9 mouse cellular contexts compared by ENCODE assay signal in the genomic region with DNA sequence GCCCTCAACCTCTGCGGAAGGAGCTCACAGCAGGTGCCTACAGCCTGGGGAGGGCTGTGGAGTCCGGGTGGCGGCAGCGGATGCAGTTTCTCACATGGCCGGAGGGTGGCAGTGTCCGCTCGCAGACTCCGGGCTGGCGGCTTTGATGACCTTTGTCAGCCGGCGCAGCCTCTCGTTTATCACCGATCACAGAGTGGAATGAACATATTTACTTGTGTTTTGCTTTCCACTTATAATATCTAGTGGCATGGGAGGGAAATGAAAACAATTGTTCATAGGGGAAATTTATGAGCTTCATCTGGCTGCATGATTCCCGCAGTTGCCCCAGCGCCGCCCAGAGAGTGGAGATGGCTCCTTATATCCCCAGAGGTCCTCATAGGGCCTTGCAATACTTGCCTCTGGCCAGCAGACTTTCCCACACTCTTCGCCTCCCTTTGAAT.
DNase-seq lines count a peak whose midpoint lies in the region; ATAC-seq and TF ChIP-seq lines count a peak whose summit lies in the region.
"Had no signal": no experiment of that assay in that cellular context is flagged by ENCODE, and none has a peak within 500 bp of the region (broad histone marks: within the 10 kb centered on the region; RNA-seq: fewer than 3 reads in every experiment).

No protein-coding gene starts in this region.

- 7% methylated on average over 17 of the region's 17 CpGs for WGBS in intestine, postnatal 0 days
- WGBS in limb, embryonic 12.5 days: 4% methylated on average over 17 of the region's 17 CpGs
- WGBS in midbrain, embryonic 14.5 days: 2% methylated on average over 17 of the region's 17 CpGs

- no peak overlapping the region for H3K27ac ChIP-seq in intestine, postnatal 0 days (ENCODE audit: low read depth, low read length)
- H3K27ac ChIP-seq in limb, embryonic 12.5 days: no peak overlapping the region
- no peak overlapping the region for H3K27ac ChIP-seq in midbrain, embryonic 14.5 days (replicated peaks; ENCODE audit: low read depth, low read length)

- peak overlapping the region; percentile 47 for H3K4me2 ChIP-seq in intestine, postnatal 0 days (replicated peaks; ENCODE audit: low read depth)
- peak overlapping the region; percentile 39 for H3K4me2 ChIP-seq in limb, embryonic 12.5 days
- peak overlapping the region; percentile 44 for H3K4me2 ChIP-seq in midbrain, embryonic 14.5 days (ENCODE audit: low read length)

- no peaks in the 10 kb centered on the region for H3K9me3 ChIP-seq in intestine, postnatal 0 days (ENCODE audit: control insufficient read depth)
- peaks cover 3% of the 10 kb centered on the region; the same call in 1 of the 2 replicates for H3K9me3 ChIP-seq in limb, embryonic 12.5 days
- no peaks in the 10 kb centered on the region for H3K9me3 ChIP-seq in midbrain, embryonic 14.5 days (ENCODE audit: control insufficient read depth, low read length)

- no peaks in the 10 kb centered on the region for H3K4me1 ChIP-seq in intestine, postnatal 0 days (replicated peaks; ENCODE audit: control insufficient read depth, insufficient read depth, low read length)
- peaks cover 17% of the 10 kb centered on the region for H3K4me1 ChIP-seq in limb, embryonic 12.5 days (replicated peaks)
- no peaks in the 10 kb centered on the region for H3K4me1 ChIP-seq in midbrain, embryonic 14.5 days (ENCODE audit: control insufficient read depth, insufficient read depth, low read length)

- H3K9ac ChIP-seq in intestine, postnatal 0 days (ENCODE audit: low read depth, low read length): no peak overlapping the region
- no peak overlapping the region for H3K9ac ChIP-seq in limb, embryonic 12.5 days (replicated peaks)
- no peak overlapping the region for H3K9ac ChIP-seq in midbrain, embryonic 14.5 days (replicated peaks; ENCODE audit: low read length)

- no peaks in the 10 kb centered on the region for H3K36me3 ChIP-seq in intestine, postnatal 0 days (ENCODE audit: control insufficient read depth, insufficient read depth)
- H3K36me3 ChIP-seq in limb, embryonic 12.5 days: no peaks in the 10 kb centered on the region
- no peaks in the 10 kb centered on the region for H3K36me3 ChIP-seq in midbrain, embryonic 14.5 days (ENCODE audit: control insufficient read depth, insufficient read depth, low read length)
- H3K36me3 ChIP-seq: G1E had no signal

- TF ChIP-seq CTCF in intestine, postnatal 0 days (IDR thresholded peaks at IDR 0.05; ENCODE audit: low read depth): peak; percentile 96

- H3K4me3 ChIP-seq in intestine, postnatal 0 days (ENCODE audit: low read depth, low read length): no peak overlapping the region
- H3K4me3 ChIP-seq in limb, embryonic 12.5 days (replicated peaks): no peak overlapping the region
- H3K4me3 ChIP-seq in midbrain, embryonic 14.5 days (replicated peaks; ENCODE audit: low read depth, low read length): no peak overlapping the region

- H3K27me3 ChIP-seq in intestine, postnatal 0 days (replicated peaks; ENCODE audit: control insufficient read depth, insufficient read depth, low read length): no peaks in the 10 kb centered on the region
- H3K27me3 ChIP-seq in limb, embryonic 12.5 days: peaks cover 24% of the 10 kb centered on the region
- peaks cover 6% of the 10 kb centered on the region; the same call in 1 of the 2 replicates for H3K27me3 ChIP-seq in midbrain, embryonic 14.5 days (ENCODE audit: control insufficient read depth, insufficient read depth, low read length)

- no peak for ATAC-seq in intestine, postnatal 0 days
- no peak for ATAC-seq in limb, embryonic 12.5 days (ENCODE audit: insufficient number of reproducible peaks, insufficient read depth, low FRiP score, low TSS enrichment, low read depth)
- ATAC-seq in midbrain, embryonic 14.5 days (ENCODE audit: low FRiP score, low TSS enrichment): peak; percentile 43; the same call in 1 of the 2 replicates

- peak; percentile 41 to 66 for DNase-seq in spleen, postnatal 10 days (ENCODE audit: low spot score in 2 of 2)
- no peak for DNase-seq in spleen, postnatal 36 days (ENCODE audit: low spot score in 2 of 2)
- DNase-seq in embryo, embryonic 11 days: peak; percentile 84
- DNase-seq in heart, adult 11 months: peak; percentile 88
- peak; percentile 86 for DNase-seq in midbrain, embryonic 14.5 days
- DNase-seq in spleen, postnatal 4 days (ENCODE audit: low spot score in 2 of 2): peak; percentile 45 to 84

Comparison
In these comparisons a context has a peak if more than half of its experiments do, and no peak if none do; other contexts are left out.
1. DNase-seq: peak in spleen, postnatal 10 days (2 of 2), embryo, embryonic 11 days (single experiment), heart, adult 11 months (single experiment), midbrain, embryonic 14.5 days (single experiment) and spleen, postnatal 4 days (2 of 2); none in spleen, postnatal 36 days (0 of 2).
2. Peak in every context shown above with its lines, with median percentiles within 50 percentile points of each other: H3K4me2 ChIP-seq.